Mouse (Mus musculus): ENCODE data around the gene Slc7a8.

The Slc7a8 gene

DNA sequence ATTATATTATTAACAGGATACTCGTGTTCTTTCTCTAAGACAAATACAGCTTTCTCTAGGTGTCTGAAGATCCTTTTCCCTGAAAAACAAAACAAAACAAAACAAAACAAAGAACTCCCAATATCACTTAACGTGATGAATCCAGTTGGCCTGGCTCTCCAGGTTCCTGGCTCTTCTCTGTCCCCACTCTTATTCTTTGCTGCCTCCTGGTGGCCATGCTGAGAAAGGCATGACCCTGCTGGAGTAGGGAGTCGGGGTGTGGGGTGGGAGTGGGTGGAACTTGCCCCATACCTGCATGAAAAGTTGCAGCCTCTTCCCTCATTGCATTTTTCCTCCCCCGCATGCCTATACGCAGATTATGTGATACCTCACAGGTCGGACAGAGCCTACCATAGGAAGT is 80.4 kb downstream of the Slc7a8 start:
- DNase-seq (ENCODE audit: low spot score in 2 of 2) = peak; percentile 65 to 83

DNA sequence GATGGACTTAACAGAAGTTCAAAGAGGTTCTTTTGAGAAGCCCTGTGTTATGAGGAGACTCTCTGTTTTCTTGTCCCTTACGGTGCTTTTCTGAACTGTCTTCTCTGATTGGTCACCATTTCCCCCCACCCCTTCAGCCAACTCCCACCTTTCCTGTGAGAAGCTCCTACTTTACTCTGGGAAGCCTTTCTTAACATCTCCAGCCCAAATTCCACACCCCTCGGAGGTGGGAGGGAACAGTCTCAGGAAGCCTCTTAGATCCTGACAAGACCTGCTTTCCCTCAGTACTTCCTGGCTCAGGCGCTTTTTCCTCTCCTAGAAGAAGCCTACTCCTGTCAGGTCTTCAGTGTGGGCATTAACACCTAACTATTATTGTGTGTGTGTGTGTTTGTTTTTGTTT is 82.2 kb downstream of the Slc7a8 start:
- no peak for DNase-seq (ENCODE audit: low spot score in 2 of 2)

DNA sequence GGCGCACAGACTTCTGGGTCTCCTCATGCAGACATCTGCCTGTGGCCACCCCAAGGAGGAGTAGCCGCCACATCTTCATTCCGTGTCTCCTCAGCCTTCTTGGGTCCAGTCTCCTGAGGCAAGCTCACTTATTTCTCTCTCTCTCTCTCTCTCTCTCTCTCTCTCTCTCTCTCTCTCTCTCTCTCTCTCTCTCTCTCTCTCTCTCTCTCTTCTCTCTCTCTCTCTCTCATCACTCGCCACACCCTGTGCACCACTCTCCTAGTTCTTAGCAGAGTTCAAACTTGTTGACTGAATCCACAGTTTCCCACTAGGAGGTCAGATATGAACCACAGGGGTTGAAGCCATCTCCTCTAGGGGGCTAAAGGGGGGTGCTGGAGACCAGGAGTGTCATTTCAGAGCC is 83.0 kb downstream of the Slc7a8 start, which contains the start of gene Gm29776:
Gene Gm29776 (minus strand): TSS at position 101 of the 400 bp plus-strand sequence.
- DNase-seq (ENCODE audit: low spot score in 2 of 2) = no peak

DNA sequence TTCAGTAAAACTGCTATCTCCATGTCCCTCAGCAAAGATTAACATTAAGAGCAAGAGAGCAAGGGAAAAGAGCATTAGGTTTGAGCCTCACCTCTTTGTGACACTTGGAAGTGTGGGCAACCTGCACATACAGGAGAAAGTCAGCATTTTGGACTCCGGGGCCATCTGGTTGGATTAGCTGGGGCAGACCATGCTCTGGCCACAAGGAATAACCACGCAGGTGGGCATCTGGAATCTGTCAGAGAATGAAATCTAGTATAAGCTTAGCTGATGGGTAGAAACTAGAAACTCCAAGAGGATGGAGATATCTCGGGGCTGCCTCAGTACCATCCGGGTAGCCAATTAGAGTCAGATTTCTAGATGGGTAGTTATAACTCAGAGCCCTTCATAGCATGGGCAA is 85.0 kb downstream of the Slc7a8 start:
- DNase-seq (ENCODE audit: low spot score in 2 of 2) = no peak

DNA sequence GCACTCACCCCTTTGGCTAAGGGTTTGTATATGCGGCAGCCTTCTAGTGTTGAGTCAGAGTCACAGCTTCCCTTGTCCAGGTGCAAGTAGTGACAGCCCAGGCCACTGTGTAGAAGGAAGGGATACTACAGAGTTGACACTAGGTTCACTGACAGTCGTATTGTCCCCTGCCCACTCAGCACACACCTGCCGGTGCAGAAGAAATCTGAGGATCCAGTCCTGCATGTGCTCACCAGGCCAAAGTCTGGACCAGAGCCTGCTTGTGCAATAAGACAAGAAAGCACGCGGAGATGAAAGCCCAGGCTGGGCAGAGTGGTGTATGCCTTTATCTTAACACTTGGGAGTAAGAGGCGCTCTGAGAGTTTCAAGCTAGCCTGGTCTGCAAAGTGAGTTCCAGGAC is 86.7 kb downstream of the Slc7a8 start:
- no peak for DNase-seq (ENCODE audit: low spot score in 2 of 2)

DNA sequence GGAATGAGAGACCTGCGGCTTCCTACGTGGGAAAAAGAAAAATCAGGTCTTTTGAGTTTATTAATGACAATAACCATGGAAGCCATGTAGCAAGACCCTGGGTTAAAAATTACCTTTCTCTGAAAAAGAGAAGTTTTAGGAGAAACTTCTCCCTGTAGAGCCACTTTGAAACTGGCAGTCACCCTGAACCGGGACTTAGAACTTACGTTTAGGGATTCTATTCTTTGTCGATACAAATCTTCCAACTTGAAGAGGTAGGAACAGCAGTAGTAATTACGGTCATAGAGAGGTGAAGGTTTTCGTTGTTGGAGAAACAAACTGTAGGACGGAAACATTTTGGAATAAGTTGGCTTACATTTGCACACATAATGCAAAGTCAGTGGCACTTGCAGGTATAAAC is 94.5 kb downstream of the Slc7a8 start:
- DNase-seq (ENCODE audit: low spot score in 2 of 2) = no peak

DNA sequence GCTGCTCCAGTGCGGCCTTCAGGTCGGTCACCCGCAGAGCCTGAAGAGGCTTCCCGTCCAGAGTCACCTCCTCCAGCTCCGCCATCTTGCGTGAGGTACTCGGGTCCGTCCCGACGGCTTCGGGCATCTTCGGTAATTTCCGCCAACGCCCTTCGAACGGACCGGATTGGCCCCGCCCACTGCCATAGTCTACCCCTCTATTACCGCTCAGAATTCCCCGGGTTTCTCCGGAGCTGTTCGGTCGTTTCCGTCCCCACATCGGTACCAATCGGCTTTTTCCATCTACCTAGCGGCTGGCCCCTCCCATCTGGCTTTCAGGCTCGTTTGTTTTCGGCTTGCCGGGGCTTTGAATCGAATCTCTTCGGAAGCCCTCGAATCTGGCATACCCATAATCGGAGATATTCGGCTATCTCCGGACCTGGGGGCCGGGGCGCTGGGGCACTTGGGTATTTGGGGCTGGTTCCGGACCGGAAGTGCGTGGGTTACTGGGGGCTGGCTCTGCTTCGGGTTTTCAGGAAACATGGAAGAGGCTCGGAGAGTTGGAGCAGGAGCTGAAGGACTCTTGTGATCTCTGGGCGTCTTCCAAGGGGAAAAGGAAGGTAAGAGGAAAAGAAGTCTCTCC is 95.1 kb downstream of the Slc7a8 start, which contains the start of gene Acin1:
Gene Acin1 (minus strand): TSS at position 410 of the 622 bp plus-strand sequence.
- DNase-seq (ENCODE audit: low spot score in 2 of 2) = peak; percentile 100

DNA sequence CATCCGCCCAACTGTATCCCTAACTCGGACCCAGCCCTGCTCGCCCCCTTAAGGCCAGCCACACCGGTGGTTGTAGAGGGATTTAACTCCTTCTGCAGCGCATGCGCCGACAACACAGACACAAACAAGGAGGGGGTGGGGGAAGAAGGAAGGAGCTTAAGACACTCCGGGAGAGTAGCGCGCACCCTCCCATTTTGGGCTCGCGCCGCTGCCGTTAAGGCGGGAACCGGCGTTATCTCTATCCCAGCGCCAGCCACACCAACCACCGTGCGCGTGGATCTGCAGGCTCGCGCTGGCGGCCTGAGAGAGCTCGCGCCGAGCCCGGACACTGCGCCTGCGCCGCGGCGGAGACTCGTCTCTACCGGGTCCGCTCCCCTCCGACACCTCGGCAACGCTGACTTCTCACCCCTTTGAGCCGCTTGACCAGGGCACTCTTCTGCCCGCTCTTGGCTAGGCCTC is 95.7 kb downstream of the Slc7a8 start, which contains the start of gene 1700123O20Rik:
Gene 1700123O20Rik (plus strand): TSS at position 154 of the 459 bp plus-strand sequence.
- peak; percentile 70 to 76 for DNase-seq (ENCODE audit: low spot score in 2 of 2)

DNA sequence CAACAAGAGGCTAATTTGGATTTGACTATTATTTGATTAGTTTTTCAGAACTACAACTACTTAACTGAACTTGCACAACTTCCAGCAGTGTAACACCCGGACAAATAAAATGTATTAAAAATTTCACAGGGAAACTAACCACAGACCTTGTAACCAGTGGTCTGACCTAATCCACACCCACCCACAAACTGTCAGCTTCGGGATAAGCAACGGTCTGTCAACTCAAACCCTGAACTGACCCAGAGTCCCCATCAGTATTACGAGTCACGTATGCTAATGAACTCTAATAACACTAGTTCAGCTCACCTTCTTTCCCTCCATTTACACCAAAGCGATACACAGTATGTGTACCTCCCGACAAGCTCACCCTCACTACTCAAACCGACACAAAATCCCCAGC is 96.3 kb downstream of the Slc7a8 start:
- DNase-seq (ENCODE audit: low spot score in 2 of 2) = no peak

DNA sequence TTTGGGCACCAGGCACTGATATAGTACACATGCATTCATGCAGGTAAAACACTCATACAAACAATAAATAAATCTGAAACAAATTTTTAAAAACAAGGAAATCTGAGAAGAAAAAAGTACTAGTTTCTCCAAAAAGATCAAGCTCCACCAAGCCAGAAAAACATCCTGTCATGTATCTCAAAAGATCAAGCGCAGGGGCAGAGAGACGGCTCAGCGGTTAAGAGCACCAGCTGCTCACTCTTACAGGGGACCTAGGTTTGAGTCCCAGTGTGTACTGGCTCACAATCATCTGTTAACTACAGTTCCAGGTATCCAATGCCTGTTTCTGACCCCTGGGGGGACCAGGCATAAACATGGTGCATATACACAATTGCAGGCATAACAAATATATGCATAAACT is 99.3 kb downstream of the Slc7a8 start:
- DNase-seq (ENCODE audit: low spot score in 2 of 2) = no peak

DNA sequence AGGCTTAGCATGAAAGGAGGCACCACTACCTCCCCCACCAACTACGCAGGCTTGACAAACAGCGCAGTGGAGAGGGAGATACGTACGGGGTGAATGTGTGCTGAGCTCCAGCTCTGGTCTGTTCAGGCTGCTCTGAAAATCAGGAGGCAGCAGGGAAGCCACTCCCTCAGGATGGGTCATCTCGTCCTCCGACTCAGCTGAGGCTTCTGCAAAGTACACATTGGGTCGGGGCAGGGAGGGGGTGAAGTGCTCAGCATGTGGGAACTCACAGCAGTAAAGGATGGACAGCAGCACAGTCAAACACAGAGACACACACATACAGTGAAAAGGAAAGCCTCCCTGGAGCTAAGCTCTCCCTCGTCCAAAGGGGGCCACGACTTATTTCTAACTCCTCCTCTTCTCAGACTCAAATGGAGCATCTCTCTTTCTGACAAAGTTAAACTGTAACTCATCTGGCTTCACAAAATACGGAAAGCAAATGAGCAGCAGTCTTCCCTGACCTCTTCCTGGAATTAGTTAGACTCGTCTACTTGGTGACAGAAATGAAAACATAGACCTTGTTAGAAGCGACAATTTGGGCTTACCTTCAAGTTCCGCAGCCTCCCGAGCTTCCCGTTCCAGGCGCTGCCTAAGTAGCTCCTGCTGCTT is 103.0 kb downstream of the Slc7a8 start:
- no peak for DNase-seq (ENCODE audit: low spot score in 2 of 2)

DNA sequence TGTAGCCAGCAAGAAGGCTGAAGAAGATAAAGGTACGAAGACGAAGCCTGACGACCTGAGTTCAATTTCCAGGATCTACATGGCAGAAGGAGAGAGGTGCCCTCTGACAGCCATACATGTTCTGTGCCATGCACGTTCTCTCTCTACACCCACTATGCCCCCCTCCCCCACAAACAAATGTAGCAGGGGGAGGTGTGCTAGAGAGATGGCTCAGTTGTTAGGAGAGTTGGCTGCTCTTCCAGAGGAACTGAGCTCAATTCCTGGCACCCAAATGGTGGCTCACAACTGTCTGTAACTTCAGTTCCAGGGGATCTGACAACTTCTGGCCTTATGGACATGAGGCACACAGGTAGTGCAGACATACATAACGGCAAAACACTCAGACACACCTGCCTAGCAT is 105.5 kb downstream of the Slc7a8 start:
- no peak for DNase-seq (ENCODE audit: low spot score in 2 of 2)

DNA sequence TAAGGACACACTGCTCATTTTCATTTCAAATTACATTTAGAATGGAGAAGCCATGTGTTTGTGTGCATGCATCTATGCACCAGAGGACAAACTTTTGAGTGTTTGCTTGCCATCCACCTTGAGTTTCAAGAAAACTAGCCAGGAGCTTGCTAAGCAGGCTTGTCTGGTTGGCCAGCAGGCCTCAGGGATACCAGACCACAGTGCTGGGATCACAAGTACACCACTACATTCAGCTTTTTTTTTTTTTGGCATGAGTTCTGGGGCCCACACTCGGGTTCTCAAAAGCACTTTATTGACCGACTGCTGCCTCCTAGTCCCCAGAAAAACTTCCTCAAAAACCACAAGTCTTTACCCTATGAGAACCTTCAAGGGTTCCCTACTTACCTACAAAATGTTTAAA is 107.4 kb downstream of the Slc7a8 start:
- DNase-seq (ENCODE audit: low spot score in 2 of 2) = no peak
